Mouse (Mus musculus): ENCODE data around the gene C2cd3. TPM values are rescaled to one million over a fixed set of nuclear protein-coding genes. Genes with fewer than 3 reads are reported as not detected.
A peak's percentile ranks its signal among the peaks of the same experiment; 100 is the strongest.

Gene C2cd3
- polyA plus RNA-seq, 1 experiment from 2014 or later: 8.4 TPM

DNA sequence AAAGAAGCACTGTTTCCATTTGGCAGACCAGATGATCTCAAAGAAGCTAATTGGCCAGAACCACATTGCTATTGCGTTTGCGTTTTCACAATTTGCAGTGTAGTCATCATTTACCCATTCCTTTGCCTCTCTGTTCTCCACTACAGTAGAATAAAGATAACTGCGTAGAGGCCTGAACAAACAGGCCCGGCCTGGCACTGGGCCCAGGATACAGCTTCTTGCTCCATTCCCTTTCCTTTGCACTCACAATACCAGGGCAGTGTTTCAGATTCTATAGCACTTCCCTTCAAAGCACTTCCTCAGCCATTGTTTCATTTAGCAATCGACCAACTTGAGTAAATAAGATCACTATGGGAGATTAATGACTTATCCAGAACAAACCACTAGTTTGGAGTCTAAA, 59.1 kb downstream of the C2cd3 start:
- Histone ChIP-seq H3K4me2 (ENCODE audit: low read depth, low read length) (no peak overlapping the region), H3K27me3 (ENCODE audit: control insufficient read depth, insufficient read depth, low read depth, low read length) (no peaks in the 10 kb centered on the region), H3K4me1 (ENCODE audit: control insufficient read depth, low read depth, low read length) (no peaks in the 10 kb centered on the region), H3K4me3 (ENCODE audit: low read depth, low read length) (no peak overlapping the region), H3K9ac (ENCODE audit: low read depth, low read length) (no peak overlapping the region), H3K27ac (ENCODE audit: low read length) (no peak overlapping the region; the same call in 1 of the 2 replicates), H3K36me3 (ENCODE audit: control insufficient read depth, insufficient read depth) (peaks cover 40% of the 10 kb centered on the region), H3K9me3 (replicated peaks; ENCODE audit: control insufficient read depth, low read length) (no peaks in the 10 kb centered on the region)
- 77% methylated on average over 5 of the region's 5 CpGs for WGBS (ENCODE audit: insufficient replicate concordance)
- ATAC-seq (ENCODE audit: low read depth): 0 out of 2 replicates have a peak, but pooled peaks have one; percentile 32

DNA sequence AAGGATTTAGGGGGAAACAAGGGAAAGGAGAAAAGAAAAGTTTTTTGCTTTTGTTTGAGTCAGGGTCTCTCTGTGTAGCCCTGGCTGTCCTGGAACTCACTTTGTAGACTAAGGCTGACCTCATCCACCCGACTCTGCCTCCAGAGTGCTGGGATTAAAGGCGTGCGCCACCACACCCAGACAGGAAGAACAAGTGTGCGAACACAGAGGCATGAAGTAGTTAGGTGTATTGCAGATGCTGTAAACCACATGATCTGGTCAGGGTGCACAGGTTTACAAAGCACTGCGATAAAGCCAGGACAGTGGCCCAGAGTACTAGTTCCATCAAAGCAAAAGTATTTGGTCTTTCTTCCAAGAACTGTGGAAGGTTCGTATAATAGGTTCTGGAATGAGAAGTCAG, 61.3 kb downstream of the C2cd3 start:
- ATAC-seq (ENCODE audit: low read depth): no peak
- H3K27ac ChIP-seq (ENCODE audit: low read length): no peak overlapping the region
- no peak overlapping the region for H3K4me3 ChIP-seq (ENCODE audit: low read depth, low read length)
- H3K36me3 ChIP-seq (ENCODE audit: control insufficient read depth, insufficient read depth): peaks cover 29% of the 10 kb centered on the region
- H3K9ac ChIP-seq (ENCODE audit: low read depth, low read length): no peak overlapping the region
- H3K4me1 ChIP-seq (ENCODE audit: control insufficient read depth, low read depth, low read length): no peaks in the 10 kb centered on the region
- no peaks in the 10 kb centered on the region for H3K9me3 ChIP-seq (replicated peaks; ENCODE audit: control insufficient read depth, low read length)
- WGBS (ENCODE audit: insufficient replicate concordance): 82% methylated on average over 6 of the region's 6 CpGs
- no peak overlapping the region for H3K4me2 ChIP-seq (ENCODE audit: low read depth, low read length)
- no peaks in the 10 kb centered on the region for H3K27me3 ChIP-seq (ENCODE audit: control insufficient read depth, insufficient read depth, low read depth, low read length)

DNA sequence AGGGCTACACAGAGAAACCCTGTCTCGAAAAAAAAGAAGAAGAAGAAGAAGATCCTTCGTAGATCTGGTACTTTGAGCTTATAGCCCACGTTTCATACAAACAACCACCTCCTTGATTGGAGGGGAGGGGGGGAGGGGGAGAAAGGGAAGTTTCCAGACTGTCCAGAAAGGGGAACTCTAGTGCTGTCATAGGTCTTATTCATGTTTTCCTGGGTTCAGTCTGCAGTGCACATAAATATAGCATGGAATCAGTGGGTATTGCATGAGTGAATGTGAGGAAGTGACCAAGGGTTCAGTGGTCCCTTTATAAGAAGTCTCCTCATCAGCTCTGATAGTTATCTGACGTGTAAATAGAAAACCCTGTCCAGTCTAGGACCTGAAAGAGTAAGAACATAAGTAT, 71.7 kb downstream of the C2cd3 start:
- H3K36me3 ChIP-seq (ENCODE audit: control insufficient read depth, insufficient read depth): peaks cover 22% of the 10 kb centered on the region
- no peak overlapping the region for H3K9ac ChIP-seq (ENCODE audit: low read depth, low read length)
- ATAC-seq (ENCODE audit: low read depth): no peak
- 46% methylated on average over 4 of the region's 4 CpGs for WGBS (ENCODE audit: insufficient replicate concordance)
- no peak overlapping the region for H3K4me2 ChIP-seq (ENCODE audit: low read depth, low read length)
- no peaks in the 10 kb centered on the region for H3K4me1 ChIP-seq (ENCODE audit: control insufficient read depth, low read depth, low read length)
- no peaks in the 10 kb centered on the region for H3K9me3 ChIP-seq (replicated peaks; ENCODE audit: control insufficient read depth, low read length)
- no peaks in the 10 kb centered on the region for H3K27me3 ChIP-seq (ENCODE audit: control insufficient read depth, insufficient read depth, low read depth, low read length)
- H3K4me3 ChIP-seq (ENCODE audit: low read depth, low read length): no peak overlapping the region
- H3K27ac ChIP-seq (ENCODE audit: low read length): no peak overlapping the region

DNA sequence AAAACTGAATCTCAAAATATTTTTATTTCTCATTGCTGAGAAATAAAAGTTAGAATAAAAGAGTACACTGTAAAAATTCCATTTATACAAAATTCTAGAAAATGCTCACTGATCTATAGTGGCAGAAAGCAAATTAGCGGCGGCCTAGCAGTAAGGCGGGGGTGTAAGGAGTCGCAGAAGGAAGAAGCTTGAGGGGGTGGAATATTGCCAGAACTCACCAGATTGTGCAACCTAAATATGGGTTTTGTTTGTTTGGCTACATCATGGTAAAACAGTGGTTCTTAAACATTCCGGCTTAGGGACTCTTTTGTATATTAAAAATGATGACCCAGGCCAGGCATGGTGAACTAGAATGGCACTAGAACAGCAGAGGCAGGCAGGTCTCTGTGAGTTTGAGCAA, 74.2 kb downstream of the C2cd3 start:
- ATAC-seq (ENCODE audit: low read depth): no peak
- H3K27me3 ChIP-seq (ENCODE audit: control insufficient read depth, insufficient read depth, low read depth, low read length): no peaks in the 10 kb centered on the region
- H3K4me1 ChIP-seq (ENCODE audit: control insufficient read depth, low read depth, low read length): no peaks in the 10 kb centered on the region
- no peak overlapping the region for H3K4me2 ChIP-seq (ENCODE audit: low read depth, low read length)
- 96% methylated on average over 5 of the region's 5 CpGs for WGBS (ENCODE audit: insufficient replicate concordance)
- no peak overlapping the region for H3K9ac ChIP-seq (ENCODE audit: low read depth, low read length)
- no peak overlapping the region for H3K27ac ChIP-seq (ENCODE audit: low read length)
- peaks cover 22% of the 10 kb centered on the region for H3K36me3 ChIP-seq (ENCODE audit: control insufficient read depth, insufficient read depth)
- H3K4me3 ChIP-seq (ENCODE audit: low read depth, low read length): no peak overlapping the region
- no peaks in the 10 kb centered on the region for H3K9me3 ChIP-seq (replicated peaks; ENCODE audit: control insufficient read depth, low read length)

DNA sequence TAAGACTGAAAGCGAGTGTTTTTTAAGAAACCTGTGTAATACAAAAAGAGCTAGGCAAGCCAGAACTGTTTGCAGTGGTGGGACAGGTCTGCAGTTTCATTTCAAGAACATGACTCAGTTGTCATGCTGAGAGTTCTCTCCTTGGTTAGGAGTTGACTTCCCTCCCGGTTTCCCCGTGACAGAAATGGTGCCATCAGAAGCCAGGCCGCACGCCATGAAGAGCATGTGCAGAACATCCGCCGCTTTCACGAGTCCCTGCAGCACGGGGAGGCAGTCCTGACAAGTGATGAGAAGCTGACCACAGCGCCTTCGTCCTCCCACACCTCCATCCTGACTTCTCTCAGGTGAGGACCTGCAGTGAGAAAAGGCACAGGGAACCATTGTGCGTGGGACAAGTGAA, 76.5 kb downstream of the C2cd3 start:
- no peaks in the 10 kb centered on the region for H3K4me1 ChIP-seq (ENCODE audit: control insufficient read depth, low read depth, low read length)
- no peak overlapping the region for H3K4me2 ChIP-seq (ENCODE audit: low read depth, low read length)
- H3K4me3 ChIP-seq (ENCODE audit: low read depth, low read length): no peak overlapping the region
- H3K36me3 ChIP-seq (ENCODE audit: control insufficient read depth, insufficient read depth): peaks cover 33% of the 10 kb centered on the region
- no peak overlapping the region for H3K9ac ChIP-seq (ENCODE audit: low read depth, low read length)
- no peaks in the 10 kb centered on the region for H3K27me3 ChIP-seq (ENCODE audit: control insufficient read depth, insufficient read depth, low read depth, low read length)
- H3K9me3 ChIP-seq (replicated peaks; ENCODE audit: control insufficient read depth, low read length): no peaks in the 10 kb centered on the region
- ATAC-seq (ENCODE audit: low read depth): no peak
- WGBS (ENCODE audit: insufficient replicate concordance): 93% methylated on average over 12 of the region's 12 CpGs
- H3K27ac ChIP-seq (ENCODE audit: low read length): no peak overlapping the region

DNA sequence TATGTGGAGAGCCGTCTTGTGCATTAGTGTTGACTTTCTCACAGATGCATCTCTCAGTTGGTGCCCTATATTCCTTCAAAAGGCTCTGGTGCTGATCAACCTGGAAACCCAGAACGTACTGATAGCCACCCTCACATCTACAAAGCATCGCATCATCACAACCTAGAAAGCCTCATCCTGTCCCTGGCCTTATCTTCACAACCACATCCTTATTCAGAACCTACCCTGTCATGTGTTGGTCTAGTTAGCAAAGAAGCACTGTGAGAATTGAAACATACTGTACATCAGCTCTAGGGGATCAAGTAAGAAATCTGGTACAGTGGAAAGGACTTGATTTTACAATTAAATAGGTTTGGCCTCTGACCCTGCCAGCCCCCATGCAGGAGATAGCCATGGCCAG, 77.0 kb downstream of the C2cd3 start:
- 38% methylated on average over 3 of the region's 3 CpGs for WGBS (ENCODE audit: insufficient replicate concordance)
- Histone ChIP-seq H3K27me3 (ENCODE audit: control insufficient read depth, insufficient read depth, low read depth, low read length) (no peaks in the 10 kb centered on the region), H3K4me2 (ENCODE audit: low read depth, low read length) (no peak overlapping the region), H3K9ac (ENCODE audit: low read depth, low read length) (no peak overlapping the region), H3K27ac (ENCODE audit: low read length) (no peak overlapping the region), H3K4me3 (ENCODE audit: low read depth, low read length) (no peak overlapping the region), H3K4me1 (ENCODE audit: control insufficient read depth, low read depth, low read length) (no peaks in the 10 kb centered on the region), H3K9me3 (replicated peaks; ENCODE audit: control insufficient read depth, low read length) (no peaks in the 10 kb centered on the region), H3K36me3 (ENCODE audit: control insufficient read depth, insufficient read depth) (peaks cover 33% of the 10 kb centered on the region)
- no peak for ATAC-seq (ENCODE audit: low read depth)

DNA sequence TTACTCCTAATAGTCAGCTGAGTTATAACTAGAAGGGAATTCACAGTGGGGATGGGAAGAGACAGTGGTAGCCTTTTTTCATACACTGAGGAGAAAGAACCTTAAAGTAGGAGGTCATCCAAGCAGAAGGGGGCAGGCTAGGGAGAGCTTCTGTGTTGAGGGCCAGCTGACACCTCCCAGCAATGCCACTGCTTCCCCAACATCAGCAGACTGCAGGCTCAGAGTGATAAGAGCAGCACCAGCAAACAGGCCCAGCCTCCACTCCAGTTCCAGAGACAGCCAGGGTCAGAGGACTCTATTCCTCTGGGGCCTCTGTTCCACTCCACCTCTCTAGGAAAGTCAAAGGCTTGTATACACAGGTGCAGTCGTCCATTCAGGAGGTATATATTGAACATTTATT, 86.1 kb downstream of the C2cd3 start:
- H3K4me3 ChIP-seq (ENCODE audit: low read depth, low read length): no peak overlapping the region
- peak overlapping the region; percentile 45 for H3K9ac ChIP-seq (ENCODE audit: low read depth, low read length)
- peak overlapping the region; percentile 88 for H3K27ac ChIP-seq (ENCODE audit: low read length)
- H3K36me3 ChIP-seq (ENCODE audit: control insufficient read depth, insufficient read depth): peaks cover 21% of the 10 kb centered on the region
- ATAC-seq (ENCODE audit: low read depth): peak; percentile 91
- no peaks in the 10 kb centered on the region for H3K27me3 ChIP-seq (ENCODE audit: control insufficient read depth, insufficient read depth, low read depth, low read length)
- WGBS (ENCODE audit: insufficient replicate concordance): 18% methylated on average over 1 of the region's 1 CpGs
- peak overlapping the region; percentile 14; the same call in 1 of the 2 replicates for H3K4me2 ChIP-seq (ENCODE audit: low read depth, low read length)
- peaks cover 49% of the 10 kb centered on the region for H3K4me1 ChIP-seq (ENCODE audit: control insufficient read depth, low read depth, low read length)
- H3K9me3 ChIP-seq (replicated peaks; ENCODE audit: control insufficient read depth, low read length): no peaks in the 10 kb centered on the region

DNA sequence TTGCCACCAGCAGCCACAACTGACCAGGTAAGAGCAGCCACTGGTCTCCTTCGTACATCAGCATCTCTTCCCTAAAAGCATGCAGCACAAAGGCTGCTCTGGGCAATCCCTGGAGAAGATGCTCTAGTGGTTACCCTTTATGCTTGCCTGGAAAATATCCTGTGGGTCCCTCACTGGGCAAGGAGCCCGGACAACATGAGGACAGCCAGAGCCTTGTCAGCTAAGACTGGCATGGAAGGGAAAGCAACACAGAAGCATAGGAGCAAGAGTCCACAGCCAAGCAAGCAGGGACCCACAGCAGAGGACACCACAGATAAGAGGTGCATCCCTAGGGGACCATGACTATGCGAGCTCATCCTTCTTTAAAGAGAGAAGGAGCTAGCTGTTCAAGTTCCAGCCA, 87.8 kb downstream of the C2cd3 start:
- Histone ChIP-seq H3K36me3 (ENCODE audit: control insufficient read depth, insufficient read depth) (peaks cover 24% of the 10 kb centered on the region), H3K27me3 (ENCODE audit: control insufficient read depth, insufficient read depth, low read depth, low read length) (no peaks in the 10 kb centered on the region)

DNA sequence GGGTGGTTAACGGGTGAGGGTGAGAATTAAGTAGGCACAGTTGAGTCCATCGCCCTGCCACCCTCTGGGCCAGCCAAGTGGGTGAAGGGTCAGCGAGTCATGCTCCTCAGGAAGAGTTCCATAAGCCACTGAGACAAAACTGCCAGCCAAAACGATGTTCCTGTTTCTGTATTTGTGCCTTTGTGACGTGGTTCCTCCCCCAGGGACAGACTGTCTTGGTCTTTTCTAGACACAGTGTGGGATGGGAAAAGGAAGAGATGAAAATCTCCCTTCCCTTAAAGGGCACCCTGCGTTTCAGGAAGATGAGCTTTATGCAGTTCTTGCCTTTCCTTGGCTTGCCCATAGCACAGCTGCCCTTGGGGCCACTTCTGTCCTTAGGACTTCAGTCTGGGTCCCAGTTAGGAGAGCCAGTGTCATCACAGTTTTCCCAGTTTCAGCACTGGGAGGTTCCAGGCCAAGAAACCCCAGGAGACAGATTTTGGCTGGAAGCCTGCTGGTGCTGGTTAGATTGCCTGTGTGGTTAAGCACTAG, 89.7 kb downstream of the C2cd3 start:
- WGBS (ENCODE audit: insufficient replicate concordance): 63% methylated on average over 6 of the region's 6 CpGs
- Histone ChIP-seq H3K4me3 (ENCODE audit: low read depth, low read length) (no peak overlapping the region), H3K9ac (ENCODE audit: low read depth, low read length) (peak overlapping the region; percentile 3; the same call in 1 of the 2 replicates), H3K27me3 (ENCODE audit: control insufficient read depth, insufficient read depth, low read depth, low read length) (no peaks in the 10 kb centered on the region), H3K9me3 (replicated peaks; ENCODE audit: control insufficient read depth, low read length) (no peaks in the 10 kb centered on the region), H3K4me1 (ENCODE audit: control insufficient read depth, low read depth, low read length) (peaks cover 81% of the 10 kb centered on the region), H3K36me3 (ENCODE audit: control insufficient read depth, insufficient read depth) (peaks cover 10% of the 10 kb centered on the region), H3K27ac (ENCODE audit: low read length) (peak overlapping the region; percentile 100), H3K4me2 (ENCODE audit: low read depth, low read length) (0 out of 2 replicates have a peak overlapping the region, but pooled peaks have one; percentile 50)
- no peak for ATAC-seq (ENCODE audit: low read depth)

More for the DNA sequence above, 87.8 kb downstream of the C2cd3 start:
- peak overlapping the region; percentile 88 for H3K27ac ChIP-seq (ENCODE audit: low read length)
- H3K4me2 ChIP-seq (ENCODE audit: low read depth, low read length): no peak overlapping the region
- peaks cover 66% of the 10 kb centered on the region for H3K4me1 ChIP-seq (ENCODE audit: control insufficient read depth, low read depth, low read length)
- H3K9ac ChIP-seq (ENCODE audit: low read depth, low read length): peak overlapping the region; percentile 19; the same call in 1 of the 2 replicates
- 81% methylated on average over 3 of the region's 3 CpGs for WGBS (ENCODE audit: insufficient replicate concordance)
- no peaks in the 10 kb centered on the region for H3K9me3 ChIP-seq (replicated peaks; ENCODE audit: control insufficient read depth, low read length)
- no peak for ATAC-seq (ENCODE audit: low read depth)
- no peak overlapping the region for H3K4me3 ChIP-seq (ENCODE audit: low read depth, low read length)
